Mouse (Mus musculus): Measurements from ENCODE around the gene Igfbp3.

DNA sequence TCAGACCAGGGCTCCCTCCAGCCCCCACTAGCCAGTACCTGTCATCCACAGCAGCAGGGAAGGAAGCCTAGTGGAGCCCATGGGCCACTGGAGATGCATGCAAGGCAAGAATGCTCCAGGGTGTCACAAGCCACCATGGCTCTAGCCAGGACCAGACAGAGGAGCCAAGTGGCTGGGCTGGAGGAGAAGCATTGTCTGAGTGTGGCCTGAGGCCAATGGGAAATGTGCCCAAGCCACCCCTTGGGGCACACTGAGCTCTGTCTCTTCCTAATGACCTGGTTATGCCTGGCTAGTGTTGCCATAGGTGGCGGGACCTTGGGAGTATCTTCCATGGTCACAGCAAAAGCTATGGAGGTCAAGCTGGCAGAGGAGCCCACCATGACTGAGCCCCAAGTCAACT is 44.1 kb downstream of the Igfbp3 start:
- TF ChIP-seq CTCF (IDR thresholded peaks at IDR 0.05) = no peak
- TF ChIP-seq EP300 (IDR thresholded peaks at IDR 0.05) = no peak

Measured in lung, postnatal 0 days (tissue).